Mouse (Mus musculus) limb, embryonic 10.5 days (tissue): ENCODE results near the gene Zfp541. TPM values are rescaled to one million over a fixed set of nuclear protein-coding genes. Genes with fewer than 3 reads are reported as not detected.

ENCODE experiments used
- DNase-seq: peaks from one replicate; pipeline ENCODE4 v3.0.0-alpha.2; 2017; ENCODE audit warnings: low spot score
- H3K27ac ChIP-seq: fragments of 300-500 bp; sonication (generic); 2 replicates; pipeline ENCODE4 v1.5.1; 2016; ENCODE audit warnings: mild to moderate bottlenecking
- H3K27me3 ChIP-seq: fragments of 300-500 bp; sonication (generic); 2 replicates; pipeline ENCODE4 v1.6.1; 2016; ENCODE audit warnings: low read depth, mild to moderate bottlenecking; ENCODE audit not compliant: poor library complexity, severe bottlenecking
- H3K36me3 ChIP-seq: fragments of 300-500 bp; sonication (generic); 2 replicates; pipeline ENCODE4 v1.6.1; 2016; ENCODE audit warnings: mild to moderate bottlenecking, moderate library complexity
- H3K4me1 ChIP-seq: fragments of 300-500 bp; sonication (generic); 2 replicates; pipeline ENCODE4 v1.6.1; 2016
- H3K4me3 ChIP-seq: fragments of 300-500 bp; sonication (generic); 2 replicates; pipeline ENCODE4 v1.5.1; 2016; ENCODE audit warnings: mild to moderate bottlenecking, moderate library complexity
- H3K9me3 ChIP-seq: fragments of 300-500 bp; sonication (generic); replicated peaks from 2 replicates; pipeline ENCODE4 v1.6.1; 2016; ENCODE audit warnings: mild to moderate bottlenecking
- WGBS: fragments of 180-500 bp; shearing (Covaris S2); methylation state at CpG from one replicate; pipeline ENCODE4 v1.1.7; 2016; 5-methylcytosine and 5-hydroxymethylcytosine counted together
- polyA plus RNA-seq: library from polyadenylated mRNA; unstranded; fragments of >200 nt; fragmentation: Nextera tagmentation; extraction: Ambion mirVana; gene quantifications from 2 replicates; pipeline ENCODE4 v1.2.1, GENCODE M21; 2016

Zfp541 gene
- polyA plus RNA-seq, 1 experiment from 2014 or later, result not detected

DNA sequence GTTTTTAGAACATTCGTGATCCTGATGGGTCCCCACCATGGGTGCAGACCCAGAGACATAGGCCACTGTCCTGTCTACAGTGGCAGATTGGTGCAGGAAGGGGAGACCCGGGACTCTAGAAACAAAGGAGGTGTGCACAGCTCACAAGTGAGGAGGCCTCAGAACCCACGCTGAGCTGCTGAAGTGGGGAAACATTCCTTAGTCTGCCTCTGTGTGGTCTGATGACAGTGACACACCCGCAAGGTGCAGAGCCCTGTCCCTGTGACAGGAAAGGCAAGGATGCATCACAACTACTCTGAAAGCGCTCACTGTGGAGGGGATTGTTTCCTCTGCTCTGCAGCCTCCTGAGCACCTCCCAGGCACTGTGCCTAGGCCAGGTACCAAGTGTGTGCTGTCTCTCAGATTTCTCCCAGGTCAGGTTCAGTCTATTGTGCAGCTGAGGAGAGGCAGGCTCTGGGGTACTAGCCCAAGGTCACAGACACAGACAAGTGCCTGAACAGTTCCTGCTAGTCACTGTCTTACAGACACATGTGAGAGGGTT, 41.1 kb downstream of the Zfp541 start:
- Histone ChIP-seq H3K9me3 (no peaks in the 10 kb centered on the region), H3K27ac (no peak overlapping the region), H3K4me1 (peaks cover 23% of the 10 kb centered on the region), H3K36me3 (peaks cover 69% of the 10 kb centered on the region), H3K27me3 (no peaks in the 10 kb centered on the region), H3K4me3 (no peak overlapping the region)
- 89% methylated on average over 5 of the region's 5 CpGs for WGBS
- DNase-seq, result no peak

DNA sequence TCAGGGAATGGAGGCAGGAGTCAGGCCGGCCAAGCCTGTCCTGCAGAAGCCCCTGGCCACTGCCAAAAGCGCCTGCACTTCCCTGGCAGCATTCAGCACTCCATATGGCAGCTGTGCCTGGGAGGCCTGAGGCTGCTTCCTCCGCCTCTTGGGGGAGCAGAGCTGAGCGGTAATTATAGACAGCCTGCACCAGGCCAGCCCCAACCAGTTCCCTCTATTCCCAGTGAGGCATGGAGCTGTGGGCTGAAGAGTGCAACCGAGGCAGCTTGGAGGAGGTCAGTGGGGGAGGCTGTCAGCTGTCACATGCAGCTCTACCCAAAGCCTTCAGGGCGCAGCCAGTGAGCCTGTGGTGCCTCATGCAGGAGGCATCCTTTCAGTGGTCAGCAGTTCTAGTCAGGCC, 42.1 kb downstream of the Zfp541 start:
- no peak overlapping the region for H3K27ac ChIP-seq
- H3K4me1 ChIP-seq, result peaks cover 22% of the 10 kb centered on the region
- H3K36me3 ChIP-seq, result peaks cover 79% of the 10 kb centered on the region
- no peaks in the 10 kb centered on the region for H3K27me3 ChIP-seq
- no peak overlapping the region for H3K4me3 ChIP-seq
- WGBS, result 80% methylated on average over 6 of the region's 6 CpGs
- no peak for DNase-seq
- H3K9me3 ChIP-seq, result no peaks in the 10 kb centered on the region

DNA sequence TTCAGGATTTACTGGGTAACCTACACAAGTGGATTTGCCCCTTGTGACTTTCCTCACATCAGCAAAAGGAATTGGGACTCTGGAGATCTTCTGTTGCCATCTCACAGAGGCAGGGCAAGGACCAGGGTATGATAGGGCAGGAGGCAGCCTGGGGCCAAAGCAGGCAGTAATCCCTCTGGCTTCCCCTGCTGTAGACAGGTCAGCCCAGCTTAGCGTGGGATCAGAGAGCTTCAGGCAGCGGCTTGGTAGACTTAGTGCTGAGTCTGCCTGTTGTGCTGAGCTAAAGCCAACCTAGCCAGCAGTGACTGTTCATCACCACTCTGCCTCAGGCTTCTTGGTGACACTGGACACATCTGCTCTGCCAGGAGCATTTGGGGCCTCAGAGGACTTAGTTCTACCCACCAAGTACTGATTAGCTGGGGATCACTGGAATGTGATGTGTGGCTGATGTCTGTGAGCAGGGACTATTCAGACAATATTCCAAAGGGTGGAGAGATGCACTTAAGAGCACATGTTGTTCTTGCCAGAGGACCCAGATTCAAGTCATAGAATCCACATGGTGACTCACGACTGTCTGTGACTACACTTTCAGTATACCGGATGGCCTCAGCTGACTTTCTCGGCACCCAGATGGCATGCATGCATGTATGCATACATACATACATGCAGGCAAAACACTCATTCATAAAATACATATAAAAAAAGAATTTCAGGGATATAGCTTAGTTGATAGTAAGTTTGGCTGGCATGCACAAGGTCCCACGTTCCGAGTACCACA, 43.2 kb downstream of the Zfp541 start:
- Histone ChIP-seq H3K27me3 (no peaks in the 10 kb centered on the region), H3K9me3 (no peaks in the 10 kb centered on the region), H3K27ac (no peak overlapping the region), H3K4me3 (no peak overlapping the region), H3K36me3 (peaks cover 90% of the 10 kb centered on the region), H3K4me1 (peaks cover 12% of the 10 kb centered on the region)
- DNase-seq, result no peak
- WGBS, result 96% methylated on average over 7 of the region's 7 CpGs

DNA sequence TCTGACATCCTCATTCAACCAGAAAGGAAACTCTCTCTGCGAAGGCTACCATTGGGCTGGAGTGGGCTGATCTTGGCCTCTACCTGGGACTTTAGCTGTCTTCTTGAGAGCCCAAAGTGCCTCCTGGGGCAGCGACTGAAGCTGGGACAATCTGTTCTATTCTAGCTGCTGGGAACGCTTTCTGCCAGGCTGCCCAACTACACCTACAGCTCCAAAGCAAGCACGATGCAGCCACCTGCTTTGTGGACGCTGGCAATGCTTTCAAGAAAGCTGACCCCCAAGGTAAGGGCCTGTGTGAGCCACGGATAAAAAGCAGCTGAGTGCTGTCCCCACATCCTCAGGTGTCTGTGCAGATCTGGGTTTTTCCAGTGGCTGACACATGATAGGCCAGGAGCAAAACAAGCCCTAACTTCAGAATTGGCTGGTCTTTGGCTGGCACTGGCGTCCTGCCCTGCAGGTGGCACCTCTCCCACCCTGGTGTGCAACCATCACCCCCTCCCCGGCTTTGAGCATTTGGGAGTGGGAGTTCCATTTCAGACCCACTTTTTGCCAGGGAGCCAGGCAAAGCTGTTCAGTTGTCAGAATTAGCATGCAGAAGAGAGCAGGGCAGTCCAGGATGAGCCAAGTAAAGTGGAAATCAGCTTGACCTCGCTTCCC, 47.4 kb downstream of the Zfp541 start:
- WGBS, result 94% methylated on average over 9 of the region's 9 CpGs
- no peaks in the 10 kb centered on the region for H3K9me3 ChIP-seq
- no peak overlapping the region for H3K4me3 ChIP-seq
- no peak for DNase-seq
- no peak overlapping the region for H3K27ac ChIP-seq
- H3K36me3 ChIP-seq, result peaks cover 93% of the 10 kb centered on the region
- no peaks in the 10 kb centered on the region for H3K27me3 ChIP-seq
- H3K4me1 ChIP-seq, result no peaks in the 10 kb centered on the region

DNA sequence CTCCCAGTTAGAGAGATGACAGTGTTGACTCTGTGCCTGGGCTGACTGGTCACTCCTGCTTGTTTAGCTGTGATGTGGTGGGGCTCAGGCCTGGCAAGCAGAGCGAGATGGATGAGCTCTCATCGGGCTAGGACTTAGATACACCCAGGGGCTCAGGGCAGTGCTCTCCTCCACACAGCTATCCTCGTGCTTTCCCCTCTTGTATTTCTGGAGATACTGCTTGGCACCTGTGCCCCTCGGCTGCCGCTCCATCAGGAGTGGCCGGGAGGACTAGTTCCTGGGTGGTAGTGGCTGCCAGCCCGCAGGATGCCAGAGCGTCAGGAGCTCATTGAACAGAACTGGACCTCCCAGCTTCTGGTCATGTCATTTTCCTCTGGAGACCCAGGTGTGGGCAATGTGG, 48.5 kb downstream of the Zfp541 start:
- Histone ChIP-seq H3K27me3 (no peaks in the 10 kb centered on the region), H3K36me3 (peaks cover 93% of the 10 kb centered on the region), H3K4me1 (no peaks in the 10 kb centered on the region), H3K27ac (no peak overlapping the region), H3K4me3 (no peak overlapping the region), H3K9me3 (no peaks in the 10 kb centered on the region)
- DNase-seq, result no peak
- 94% methylated on average over 8 of the region's 8 CpGs for WGBS

DNA sequence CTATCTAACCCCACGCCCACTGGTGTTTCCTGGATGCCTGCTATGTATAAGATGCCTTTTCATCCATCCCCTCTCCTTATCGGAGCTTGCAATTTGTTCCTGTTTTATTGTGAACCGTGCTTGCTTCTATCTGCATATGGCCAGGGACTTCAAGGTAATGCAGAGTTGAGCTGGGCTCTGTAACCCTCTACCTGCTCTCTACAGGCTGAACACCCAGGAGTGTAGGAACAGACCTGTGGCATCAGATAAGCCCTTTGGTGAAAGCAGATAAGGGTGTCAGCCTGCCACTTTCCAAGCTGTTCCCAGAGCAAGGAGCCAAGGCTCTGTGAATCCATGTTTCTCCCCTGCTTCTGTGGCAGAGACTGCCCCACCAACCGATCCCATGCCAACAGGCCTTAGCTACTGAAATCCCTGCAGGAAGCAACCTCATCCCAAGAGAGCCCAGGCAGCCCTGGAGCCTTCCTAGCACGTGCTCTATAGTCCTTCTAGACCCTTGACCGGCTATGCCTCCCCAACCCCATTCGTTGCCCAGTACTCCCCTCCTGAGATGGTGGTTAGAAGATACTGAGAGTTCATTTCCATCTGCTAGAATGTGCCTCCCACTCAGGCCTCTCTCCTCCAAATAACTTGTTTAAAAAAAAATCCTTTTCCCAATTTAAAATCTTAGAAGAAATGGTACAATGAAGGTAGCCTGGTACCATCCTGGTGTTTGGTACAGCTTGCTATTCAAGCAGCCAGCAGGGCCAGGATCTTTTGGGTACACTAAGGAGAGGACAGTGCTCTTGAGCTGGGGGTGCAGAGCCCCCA, 49.9 kb downstream of the Zfp541 start:
- DNase-seq, result no peak
- no peaks in the 10 kb centered on the region for H3K4me1 ChIP-seq
- no peak overlapping the region for H3K27ac ChIP-seq
- H3K9me3 ChIP-seq, result no peaks in the 10 kb centered on the region
- peaks cover 96% of the 10 kb centered on the region for H3K36me3 ChIP-seq
- no peaks in the 10 kb centered on the region for H3K27me3 ChIP-seq
- WGBS, result 93% methylated on average over 7 of the region's 7 CpGs
- no peak overlapping the region for H3K4me3 ChIP-seq

DNA sequence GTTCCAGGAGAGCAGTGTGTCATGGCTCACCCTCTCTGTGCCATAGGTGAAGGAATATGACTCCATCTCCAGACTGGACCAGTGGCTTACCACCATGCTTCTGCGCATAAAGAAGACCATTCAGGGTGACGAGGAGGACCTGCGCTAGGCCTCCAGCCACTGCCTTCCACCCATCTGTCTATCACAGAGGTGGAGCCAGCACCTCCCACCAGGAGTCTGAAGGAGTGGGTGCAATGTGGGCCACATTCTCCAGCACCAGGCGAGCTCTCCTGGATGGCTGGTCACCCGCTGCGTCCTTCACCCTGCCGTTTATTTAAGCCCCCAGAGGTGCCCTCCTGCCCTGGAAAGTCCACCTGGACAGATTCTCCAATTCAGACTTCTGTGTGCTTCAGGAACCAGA, 54.8 kb downstream of the Zfp541 start:
- Histone ChIP-seq H3K9me3 (no peaks in the 10 kb centered on the region), H3K4me3 (no peak overlapping the region), H3K27me3 (no peaks in the 10 kb centered on the region), H3K4me1 (peaks cover 9% of the 10 kb centered on the region), H3K27ac (no peak overlapping the region), H3K36me3 (peaks cover 66% of the 10 kb centered on the region)
- DNase-seq, result no peak
- WGBS, result 95% methylated on average over 7 of the region's 7 CpGs

DNA sequence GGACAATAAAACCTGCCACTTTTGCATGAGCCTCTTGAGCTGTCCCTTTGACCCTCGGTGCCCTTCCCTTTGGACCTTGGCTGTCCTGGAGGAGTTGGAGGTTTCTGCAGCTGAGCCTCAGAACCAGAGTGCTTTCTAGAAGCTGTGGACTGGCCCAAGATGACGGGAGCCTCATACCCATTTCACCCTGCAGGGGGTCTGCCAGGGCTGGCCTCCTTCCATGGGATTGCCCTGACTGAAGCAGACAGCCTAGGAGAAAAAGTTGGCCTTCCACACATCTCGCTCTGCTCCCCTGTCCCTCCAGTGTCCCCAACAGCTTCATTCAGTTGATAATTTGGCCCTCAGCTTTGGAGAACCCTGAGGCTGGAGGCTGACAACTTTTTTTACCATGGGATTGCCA, 55.5 kb downstream of the Zfp541 start:
- no peak for DNase-seq
- Histone ChIP-seq H3K27me3 (no peaks in the 10 kb centered on the region), H3K4me3 (no peak overlapping the region), H3K36me3 (peaks cover 59% of the 10 kb centered on the region), H3K9me3 (no peaks in the 10 kb centered on the region), H3K27ac (no peak overlapping the region), H3K4me1 (peaks cover 9% of the 10 kb centered on the region)
- WGBS, result 84% methylated on average over 3 of the region's 3 CpGs

DNA sequence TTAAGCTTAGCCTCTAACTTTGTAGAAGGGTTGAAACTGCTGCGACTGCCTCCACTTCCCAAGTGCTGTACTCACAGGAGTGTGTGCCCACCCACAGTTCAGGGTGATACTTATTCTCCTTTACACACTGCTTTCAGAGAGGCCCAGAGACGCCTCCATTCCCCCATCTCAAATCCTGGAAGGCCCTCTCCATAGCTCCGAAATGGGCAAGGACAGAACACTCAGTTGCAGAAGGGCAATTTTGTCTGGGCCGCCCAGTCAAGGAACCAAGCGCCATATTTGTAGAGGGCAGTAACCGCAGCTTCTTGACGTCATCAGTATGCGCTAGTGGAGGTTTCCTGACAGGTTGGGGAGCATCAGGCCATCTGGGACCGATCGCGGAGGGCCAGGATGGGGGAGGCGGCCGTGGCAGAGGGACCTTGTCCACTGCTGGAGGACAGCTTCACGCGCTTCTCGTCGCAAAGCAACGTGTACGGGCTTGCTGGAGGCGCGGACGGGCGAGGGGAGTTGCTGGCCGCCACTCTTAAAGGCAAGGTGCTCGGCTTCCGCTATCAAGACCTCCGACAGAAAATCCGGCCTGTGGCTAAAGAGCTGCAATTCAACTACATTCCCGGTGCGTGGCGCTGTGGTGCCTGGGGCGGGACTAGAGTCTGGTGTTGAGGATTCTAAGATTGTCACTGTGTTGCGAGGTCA, 58.1 kb downstream of the Zfp541 start, which contains the start of gene Kptn:
Kptn (plus strand) TSS at position 327 of the 693 bp plus-strand sequence.
- 2% methylated on average over 33 of the region's 33 CpGs for WGBS

DNA sequence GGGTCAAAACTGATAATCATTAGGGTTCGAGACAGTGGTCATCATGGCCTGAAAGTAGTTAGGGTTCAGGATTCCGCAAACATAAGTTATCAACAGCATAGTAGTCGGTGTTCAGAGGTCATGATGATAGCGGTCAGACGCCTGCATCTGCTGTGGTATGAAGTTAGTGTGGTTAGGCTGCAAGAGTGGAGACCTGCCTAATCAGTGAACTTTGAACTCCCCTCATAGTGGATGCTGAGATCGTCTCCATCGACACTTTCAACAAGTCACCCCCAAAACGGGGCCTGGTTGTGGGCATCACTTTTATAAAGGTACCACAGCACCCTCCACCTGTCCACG, 58.6 kb downstream of the Zfp541 start:
- 52% methylated on average over 9 of the region's 9 CpGs for WGBS
- no peaks in the 10 kb centered on the region for H3K27me3 ChIP-seq

More for the DNA sequence above, 58.1 kb downstream of the Zfp541 start, which contains the start of gene Kptn:
- no peaks in the 10 kb centered on the region for H3K27me3 ChIP-seq
- H3K4me3 ChIP-seq, result peak within 1 kb of the TSS; percentile 85
- no peaks in the 10 kb centered on the region for H3K9me3 ChIP-seq
- peaks cover 9% of the 10 kb centered on the region for H3K4me1 ChIP-seq
- H3K27ac ChIP-seq, result peak within 1 kb of the TSS; percentile 96
- peak; percentile 94 for DNase-seq
- H3K36me3 ChIP-seq, result peaks cover 37% of the 10 kb centered on the region

DNA sequence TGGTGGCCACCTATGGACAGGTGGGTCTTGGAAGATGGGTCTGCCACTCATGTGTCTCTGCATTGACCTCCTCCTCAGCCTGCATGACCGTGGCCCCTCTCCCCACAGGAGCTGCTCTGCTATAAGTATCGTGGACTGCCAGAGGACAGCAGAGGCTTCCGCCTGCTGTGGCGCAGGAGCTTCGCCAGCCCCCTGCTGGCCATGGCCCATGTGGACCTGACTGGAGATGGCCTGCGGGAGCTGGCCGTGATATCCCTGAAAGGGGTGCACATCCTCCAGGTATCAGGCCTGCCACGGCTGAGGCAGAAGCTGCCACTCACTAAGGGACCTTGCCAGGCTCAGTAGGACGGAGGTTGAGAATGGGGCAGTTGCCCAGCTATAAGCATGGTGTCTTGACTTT, 64.2 kb downstream of the Zfp541 start:
- no peak for DNase-seq
- H3K27me3 ChIP-seq, result peaks cover 8% of the 10 kb centered on the region
- H3K4me1 ChIP-seq, result peaks cover 20% of the 10 kb centered on the region
- peaks cover 16% of the 10 kb centered on the region for H3K36me3 ChIP-seq
- no peak overlapping the region for H3K27ac ChIP-seq
- H3K9me3 ChIP-seq, result no peaks in the 10 kb centered on the region
- no peak overlapping the region for H3K4me3 ChIP-seq
- 81% methylated on average over 9 of the region's 9 CpGs for WGBS

More for the DNA sequence above, 58.6 kb downstream of the Zfp541 start:
- H3K4me1 ChIP-seq, result peaks cover 9% of the 10 kb centered on the region
- peak overlapping the region; percentile 96; the same call in 1 of the 2 replicates for H3K27ac ChIP-seq
- no peak for DNase-seq
- H3K36me3 ChIP-seq, result peaks cover 35% of the 10 kb centered on the region
- peak overlapping the region; percentile 85 for H3K4me3 ChIP-seq
- no peaks in the 10 kb centered on the region for H3K9me3 ChIP-seq

DNA sequence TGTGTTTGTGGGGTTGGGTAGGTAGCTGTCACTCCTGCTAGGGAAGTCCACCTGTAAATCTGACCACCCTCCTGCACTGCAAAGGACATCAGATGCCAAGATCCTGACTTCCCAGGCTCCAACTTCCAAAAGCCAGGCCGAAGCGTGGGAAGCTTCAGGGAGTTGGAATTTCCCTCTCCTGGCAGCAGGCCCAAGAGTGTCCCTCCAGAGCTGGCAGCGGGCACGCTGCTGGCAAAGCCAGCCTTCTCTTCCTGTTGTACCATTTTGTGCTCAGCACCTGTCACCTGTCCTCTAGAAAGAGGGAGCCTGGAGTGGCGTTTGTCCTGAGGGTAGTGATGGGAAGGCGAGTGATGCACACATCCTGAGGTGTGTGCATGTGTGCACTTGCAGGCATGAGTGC, 66.7 kb downstream of the Zfp541 start:
- no peak for DNase-seq
- no peak overlapping the region for H3K27ac ChIP-seq
- peaks cover 16% of the 10 kb centered on the region for H3K36me3 ChIP-seq
- peaks cover 37% of the 10 kb centered on the region for H3K4me1 ChIP-seq
- H3K9me3 ChIP-seq, result no peaks in the 10 kb centered on the region
- WGBS, result 89% methylated on average over 6 of the region's 6 CpGs
- no peak overlapping the region for H3K4me3 ChIP-seq
- H3K27me3 ChIP-seq, result peaks cover 26% of the 10 kb centered on the region
